Mouse (Mus musculus) heart, adult 10 weeks (tissue): ENCODE data around the gene Tmbim4. TPM values are rescaled to one million over a fixed set of nuclear protein-coding genes. Genes with fewer than 3 reads are reported as not detected.

ENCODE experiments used
- polyA plus RNA-seq: library from polyadenylated mRNA; stranded (reverse); fragments of 350-450 nt; fragmentation: Illumina TruSeq; extraction: RNeasy Lipid Tissue Mini Kit (QIAGEN cat#74804); gene quantifications from one replicate; pipeline ENCODE4 v1.2.3, GENCODE M21; 2014; ENCODE audit warnings: low read depth, low replicate concordance

The Tmbim4 gene
- polyA plus RNA-seq = 112 TPM

GRCm38 (mm10) chr10:120201131-120201921, at the start of gene Tmbim4:
Gene Tmbim4 (plus strand): TSS chr10:120201590.

GRCm38 (mm10) chr10:120201961-120202402, 592 bp downstream of the Tmbim4 start, which contains the start of gene Irak3:
Gene Irak3 (minus strand): TSS chr10:120202130.

GRCm38 (mm10) chr10:120226871-120227661, 25.7 kb downstream of the Tmbim4 start, which contains the start of gene Llph:
Gene Llph (plus strand): TSS chr10:120227070.

Other genes starting within 250 kb of the Tmbim4 start
- gene Helb, start 88.6 kb upstream of the Tmbim4 start, polyA plus RNA-seq = 7.9 TPM
- gene Irak3, start 540 bp downstream of the Tmbim4 start, polyA plus RNA-seq = 4.3 TPM
- gene Llph, start 25.5 kb downstream of the Tmbim4 start, polyA plus RNA-seq = 21.3 TPM